Mouse (Mus musculus) embryo, embryonic 10 days (tissue): ENCODE results near the gene C1rl.
A peak's percentile ranks its signal among the peaks of the same experiment; 100 is the strongest.
"Not testable (repeated sequence)": the region's sequence is repeated elsewhere in the genome, so short reads cannot be mapped to it uniquely, and the experiment has no call there.

ENCODE experiments used
- DNase-seq: peaks from one replicate; pipeline ENCODE4 v3.0.0-alpha.2; 2015; ENCODE audit warnings: low spot score

C1rl gene

DNA sequence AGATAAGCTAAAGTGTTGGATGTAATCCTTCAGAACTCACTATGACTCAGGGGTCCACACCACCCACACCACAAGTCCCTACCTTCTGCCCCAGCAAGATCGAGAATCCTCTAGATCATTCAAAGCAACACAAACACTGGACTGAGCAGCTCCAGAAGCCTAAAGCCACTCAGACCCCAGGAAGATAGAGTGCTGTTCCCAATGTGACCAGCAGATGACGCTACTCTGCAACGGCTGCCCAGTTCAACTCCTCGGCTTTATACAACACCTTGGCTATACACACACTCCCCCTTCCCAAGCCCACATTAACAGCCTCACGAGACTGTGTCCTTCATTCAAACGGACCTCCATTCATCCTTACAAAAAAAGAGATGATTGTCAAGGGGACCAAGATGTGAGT, 20.1 kb upstream of the C1rl start:
- peak; percentile 16 for DNase-seq

DNA sequence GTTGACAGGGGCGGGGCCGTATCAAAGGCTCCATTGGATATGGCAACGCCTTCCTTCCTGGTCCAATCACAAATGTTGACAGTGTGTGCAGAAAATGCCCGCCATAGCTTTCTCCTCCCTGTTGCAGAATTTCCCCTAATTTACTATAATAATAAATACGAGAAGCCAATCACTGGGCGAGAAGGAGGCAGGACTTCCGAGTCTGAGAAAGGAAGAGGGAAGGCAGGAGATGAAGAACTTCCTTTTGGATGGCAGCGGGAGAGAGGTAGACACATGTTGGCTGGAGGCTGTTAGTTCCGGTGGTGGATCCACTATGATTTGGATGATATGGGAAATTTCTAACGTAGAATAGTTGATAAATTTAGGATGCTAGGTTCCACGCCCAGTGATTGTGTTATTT, 18.3 kb upstream of the C1rl start:
- no peak for DNase-seq

DNA sequence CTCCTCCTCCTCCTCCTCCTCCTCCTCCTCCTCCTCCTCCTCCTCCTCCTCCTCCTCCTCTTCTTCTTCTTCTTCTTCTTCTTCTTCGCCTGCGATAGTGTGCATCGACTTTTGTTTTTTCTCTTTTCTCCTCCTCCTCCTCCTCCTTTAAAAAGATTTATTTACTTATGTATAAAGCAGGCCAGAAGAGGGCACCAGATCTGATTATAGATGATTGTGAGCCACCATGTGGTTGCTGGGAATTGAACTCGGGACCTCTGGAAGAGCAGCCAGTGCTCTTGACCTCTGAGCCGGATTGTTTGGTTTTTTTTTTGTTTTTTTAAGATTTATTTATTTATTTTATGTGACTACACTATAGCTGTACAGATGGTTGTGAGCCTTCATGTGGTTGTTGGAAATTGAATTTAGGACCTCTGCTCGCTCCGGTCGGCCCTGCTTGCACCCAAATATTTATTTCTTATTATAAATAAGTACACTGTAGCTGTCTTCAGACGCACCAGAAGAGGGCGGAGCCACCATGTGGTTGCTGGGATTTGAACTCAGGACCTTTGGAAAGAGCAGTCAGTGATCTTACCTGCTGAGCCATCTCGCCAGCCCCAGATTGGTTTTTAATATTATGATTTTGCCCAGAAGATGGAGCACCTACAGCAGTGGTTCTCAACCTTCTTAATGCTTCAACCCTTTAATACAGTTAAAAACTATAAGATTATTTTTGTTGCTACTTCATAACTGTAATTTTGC, 17.4 kb upstream of the C1rl start:
- DNase-seq = not testable (repeated sequence)

DNA sequence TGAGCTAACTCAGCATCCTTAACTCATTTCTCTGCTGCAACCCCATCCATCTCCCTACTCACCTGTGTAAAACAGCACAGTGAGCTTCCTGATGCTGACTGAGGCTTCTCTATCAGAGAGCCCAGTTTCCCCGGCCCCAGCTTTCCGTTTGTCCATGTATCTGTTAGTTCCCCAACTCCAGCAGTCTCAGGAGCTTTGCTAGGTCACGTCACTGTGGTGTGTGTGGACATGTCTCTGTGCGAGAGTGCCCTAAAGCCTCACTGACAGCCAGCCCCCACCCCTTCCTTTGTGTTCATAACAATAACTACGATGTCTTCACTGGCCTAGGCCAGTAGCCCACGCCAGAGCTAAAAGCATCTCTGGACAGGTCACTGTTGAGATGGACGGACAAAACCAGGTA, 16.7 kb upstream of the C1rl start:
- no peak for DNase-seq

DNA sequence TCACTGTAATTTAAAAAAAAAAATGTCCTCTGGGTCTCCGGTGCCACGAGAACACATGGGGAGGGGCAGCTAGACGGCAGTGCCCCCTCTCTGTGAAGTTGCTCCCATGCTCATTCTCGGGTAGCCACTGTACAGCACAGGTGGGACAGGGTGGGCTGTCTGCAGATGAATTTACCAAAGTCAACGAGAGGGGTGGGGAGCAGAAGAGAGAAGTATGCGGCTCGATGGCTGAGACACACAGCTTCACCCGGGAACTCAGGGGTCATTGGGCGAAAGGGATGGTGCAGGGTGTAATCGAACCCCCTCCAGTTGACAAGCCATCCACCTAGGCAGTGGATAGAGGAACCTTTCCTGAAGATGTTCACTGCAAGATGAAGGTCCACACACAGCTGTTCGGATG, 16.1 kb upstream of the C1rl start:
- no peak for DNase-seq

DNA sequence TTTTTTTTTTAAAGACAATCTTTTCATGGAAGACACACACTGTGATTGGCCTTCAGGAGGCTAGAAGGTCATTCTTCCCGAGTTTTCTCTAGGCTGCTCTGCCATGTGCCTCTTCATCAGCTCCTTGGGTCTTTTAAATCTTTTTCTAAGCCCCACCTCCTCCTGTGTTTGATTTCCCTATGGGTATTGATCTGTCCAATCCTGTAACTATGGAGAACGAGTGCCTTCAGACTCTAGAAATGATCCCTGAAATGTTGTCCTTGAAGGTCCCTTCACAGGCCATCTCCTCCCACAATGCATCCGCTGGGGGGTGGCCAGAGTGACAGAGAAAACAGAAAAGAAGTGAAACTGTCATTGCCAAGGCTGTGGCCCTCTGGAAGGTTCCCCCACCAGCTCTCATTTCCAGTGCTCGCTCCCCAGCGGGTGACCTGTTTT, 15.7 kb upstream of the C1rl start:
- no peak for DNase-seq

DNA sequence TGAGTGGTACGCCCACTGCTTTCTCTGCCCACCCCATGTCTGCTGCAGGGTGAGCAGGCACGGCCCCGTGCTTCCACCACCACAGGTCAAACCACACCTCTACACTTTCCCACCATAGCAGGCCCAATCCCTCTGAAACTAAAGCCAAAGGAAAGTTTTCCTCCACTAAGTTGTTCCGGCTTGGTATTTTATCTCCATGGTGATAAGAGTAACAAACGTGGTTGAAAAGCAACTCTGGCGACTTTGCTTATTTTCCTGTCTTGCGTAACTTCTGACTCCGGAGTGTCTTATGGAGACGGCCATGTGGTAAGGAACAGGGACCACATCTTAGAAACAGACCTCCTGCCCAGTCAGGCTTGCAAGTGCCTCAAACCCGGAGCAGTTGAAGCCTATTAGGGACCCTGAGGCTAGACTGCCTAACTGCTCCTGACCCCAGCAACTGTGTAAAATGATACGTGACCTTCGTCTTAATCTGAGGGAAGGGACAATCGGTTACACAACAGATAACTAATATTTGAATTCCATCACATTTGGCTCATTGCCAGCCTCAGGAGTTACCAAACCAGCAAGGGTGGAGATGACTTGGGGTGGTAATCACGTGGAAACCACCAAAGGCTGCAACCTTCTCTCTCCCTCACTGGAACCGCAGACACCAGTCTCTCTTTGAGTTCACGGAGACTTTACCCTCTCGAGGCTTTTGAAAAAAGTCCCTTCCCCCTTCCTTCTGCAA, 14.8 kb upstream of the C1rl start:
- no peak for DNase-seq

DNA sequence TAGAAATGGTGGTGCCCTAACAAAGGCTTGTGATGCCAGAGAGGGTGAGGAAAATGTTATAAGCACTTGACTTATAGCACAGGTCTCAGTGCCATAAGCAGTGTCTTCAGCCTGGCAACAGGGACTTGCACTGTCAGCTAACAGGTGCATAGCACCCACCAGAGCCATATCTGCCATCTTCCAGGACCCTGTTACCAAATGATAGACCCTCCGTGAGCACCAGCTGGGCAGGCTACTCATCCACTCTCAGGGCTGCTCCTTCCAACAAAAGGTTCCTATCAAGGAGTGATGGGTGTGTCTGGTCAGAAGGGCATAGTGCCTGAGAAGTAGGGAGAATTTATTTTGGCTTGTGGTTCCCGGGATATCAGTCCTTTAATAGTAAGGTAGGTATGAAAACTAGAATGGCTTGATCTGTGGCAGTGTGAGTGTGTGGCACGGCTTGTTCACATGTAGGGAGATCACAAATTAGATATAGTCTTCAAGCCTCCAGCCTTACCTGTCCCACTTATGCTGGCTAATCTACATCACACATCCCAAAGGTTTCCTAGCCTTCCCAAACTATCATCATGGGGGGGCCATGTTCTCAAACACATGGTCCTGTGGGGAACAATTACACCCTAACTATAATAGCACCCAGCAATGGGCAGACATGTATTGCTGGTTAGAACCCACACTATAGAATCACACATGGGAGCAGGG, 13.9 kb upstream of the C1rl start:
- DNase-seq = no peak

DNA sequence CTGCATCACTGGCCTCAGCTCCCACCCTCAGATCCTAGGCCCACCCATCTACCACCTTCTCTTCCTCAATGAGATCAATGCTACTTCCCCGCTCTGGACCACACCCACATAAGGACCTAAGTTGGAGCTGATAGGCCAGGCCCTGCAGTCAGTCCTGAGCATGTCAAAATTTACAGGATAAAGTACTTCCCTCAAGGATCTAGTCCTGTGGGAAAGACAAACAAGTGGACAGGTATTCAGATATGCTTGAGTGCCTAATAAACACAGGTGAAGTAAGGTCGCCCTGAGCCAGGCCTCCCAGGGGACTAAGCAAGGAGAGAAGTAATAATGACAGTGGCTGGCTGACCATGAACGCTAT, 13.4 kb upstream of the C1rl start:
- DNase-seq = no peak

DNA sequence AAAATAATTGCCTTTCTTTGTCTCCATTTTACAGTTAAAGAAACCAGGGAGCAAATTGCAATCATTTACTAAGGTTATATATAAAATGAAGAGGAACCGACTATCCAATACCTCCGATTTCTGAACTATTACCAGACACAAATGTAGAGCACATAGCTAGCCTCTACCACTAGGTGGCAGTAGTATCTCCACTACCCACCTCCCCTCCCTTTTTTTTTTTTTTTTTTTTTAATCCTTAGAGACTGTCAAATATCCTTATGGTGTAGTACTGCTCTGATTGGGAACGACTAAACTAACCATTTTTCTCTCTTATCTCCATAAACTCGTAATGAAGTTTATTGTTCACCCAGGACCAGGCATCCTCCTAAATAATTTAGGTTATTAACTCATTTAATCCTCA, 12.6 kb upstream of the C1rl start:
- peak; percentile 74 for DNase-seq

DNA sequence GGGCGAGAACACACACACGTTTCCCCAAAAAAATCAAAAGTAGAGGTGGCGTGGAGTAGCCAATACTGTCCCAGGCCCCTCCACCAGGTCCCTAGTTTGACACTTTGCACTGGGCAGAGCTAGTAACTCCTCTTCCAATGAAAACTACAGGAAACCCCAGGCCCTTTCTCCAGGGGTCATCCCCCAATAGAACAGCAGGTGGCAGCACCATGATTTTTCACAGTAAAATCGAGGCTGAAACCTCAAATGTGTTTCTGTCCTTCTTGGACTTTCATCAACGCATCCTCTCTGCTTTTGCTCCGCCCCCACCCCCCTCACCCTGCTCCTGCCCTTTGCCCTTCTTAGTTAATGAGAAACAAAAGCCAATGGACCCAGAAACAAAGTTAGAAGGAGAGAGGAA, 11.3 kb upstream of the C1rl start:
- DNase-seq = peak; percentile 66

DNA sequence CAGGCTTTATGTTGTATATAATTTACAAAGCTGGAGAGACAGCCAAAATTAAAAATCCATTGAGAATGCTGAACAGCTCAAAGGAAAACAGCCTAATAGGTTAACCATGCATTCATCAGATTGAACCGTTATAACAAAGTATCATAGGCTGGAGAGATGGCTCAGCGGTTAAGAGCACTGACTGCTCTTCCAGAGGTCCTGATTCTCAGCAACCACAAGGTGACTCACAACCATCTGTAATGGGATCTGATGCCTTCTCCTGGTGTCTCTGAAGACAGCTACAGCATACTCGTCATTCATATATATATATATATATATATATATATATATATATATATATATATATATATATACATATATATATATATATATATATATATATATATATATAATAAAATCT, 9.1 kb upstream of the C1rl start:
- DNase-seq = not testable (repeated sequence)

DNA sequence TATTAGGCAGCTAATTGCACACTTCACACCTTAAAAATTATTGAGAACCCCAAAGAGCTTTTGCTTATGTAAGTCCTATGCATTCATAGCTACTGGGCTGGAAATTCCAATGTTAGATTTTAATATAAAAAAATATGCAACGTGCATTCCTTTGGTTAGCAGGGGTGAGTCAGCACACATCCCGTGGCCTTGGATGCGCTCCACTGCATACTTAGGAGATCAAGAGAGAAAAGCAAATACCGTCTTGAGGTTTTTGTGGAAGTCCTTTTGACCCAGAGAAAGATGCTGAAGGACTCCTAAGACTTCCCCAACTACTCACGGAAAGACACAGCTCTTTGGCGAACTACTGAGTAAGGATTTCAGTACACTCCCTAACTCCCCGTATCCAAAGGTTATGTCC, 8.1 kb upstream of the C1rl start:
- DNase-seq = no peak

DNA sequence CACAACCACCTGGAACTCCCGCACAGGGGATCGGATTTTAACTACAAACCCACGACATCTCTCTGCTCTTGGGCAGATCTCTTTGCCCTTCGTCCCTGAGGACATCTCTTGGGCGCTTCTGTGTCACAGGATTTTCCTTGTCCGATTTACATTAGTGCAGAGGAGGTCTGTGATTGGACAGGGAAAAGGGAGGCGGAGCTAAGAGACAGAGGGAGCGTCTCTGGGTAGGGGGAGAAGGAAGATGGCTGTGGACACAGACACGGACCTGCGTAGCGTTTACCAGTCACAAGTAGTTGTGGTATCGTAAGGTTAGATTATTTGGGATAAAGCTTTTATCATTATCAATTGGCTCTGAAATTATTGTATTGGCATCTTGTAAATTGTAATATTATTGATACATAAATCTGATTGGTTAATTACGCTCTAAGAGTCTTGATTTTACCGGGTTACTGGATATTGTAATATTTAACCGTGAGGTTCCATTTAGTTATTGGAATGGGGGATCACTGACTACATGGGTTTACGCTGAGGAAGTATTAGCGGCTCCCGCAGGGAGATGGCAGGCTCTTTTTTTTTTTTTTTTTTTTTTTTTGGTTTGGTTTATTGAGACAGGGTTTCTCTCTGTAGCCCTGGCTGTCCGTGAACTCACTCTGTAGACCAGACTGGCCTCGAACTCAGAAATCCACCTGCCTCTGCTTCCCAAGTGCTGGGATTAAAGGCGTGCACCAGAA, 7.3 kb upstream of the C1rl start:
- peak; percentile 70 for DNase-seq

DNA sequence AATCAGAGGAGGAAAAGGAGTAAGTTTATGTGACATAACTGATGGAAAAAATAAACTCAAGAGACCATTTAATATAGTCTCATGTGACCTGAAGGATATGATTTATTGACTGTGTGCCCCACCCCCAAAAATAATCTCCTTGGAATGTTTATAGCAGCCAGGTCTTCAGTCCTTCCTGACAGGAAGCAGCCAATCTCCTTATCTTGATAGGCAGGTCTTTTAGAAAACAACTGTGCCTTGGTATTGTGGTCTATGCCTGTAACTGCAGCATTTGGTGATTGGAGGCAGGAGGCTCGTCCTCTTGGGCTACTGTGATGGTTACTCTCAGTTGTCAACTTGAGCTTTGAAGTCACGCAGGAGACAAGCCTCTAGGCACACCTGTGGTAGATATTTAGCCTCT, 5.4 kb upstream of the C1rl start:
- DNase-seq = no peak

DNA sequence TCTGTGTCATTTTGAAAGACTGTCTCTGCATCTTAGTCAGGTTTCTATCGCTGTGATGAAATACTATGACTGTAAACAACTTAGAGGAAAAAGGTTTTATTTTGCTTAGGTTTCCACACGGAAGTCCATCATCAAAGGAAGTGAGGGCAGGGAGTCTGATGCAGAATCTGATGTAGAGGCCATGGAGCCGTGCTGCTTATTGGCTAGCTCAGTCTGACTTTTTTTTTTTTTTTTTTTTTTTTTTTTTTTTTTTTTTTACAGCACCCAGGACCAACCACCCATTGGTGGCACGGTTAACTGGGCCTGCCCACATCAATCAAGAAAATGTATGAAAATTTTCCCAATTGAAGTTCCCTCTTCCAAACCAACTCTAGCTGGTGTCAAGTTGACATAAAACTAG, 4.0 kb upstream of the C1rl start:
- no peak for DNase-seq

DNA sequence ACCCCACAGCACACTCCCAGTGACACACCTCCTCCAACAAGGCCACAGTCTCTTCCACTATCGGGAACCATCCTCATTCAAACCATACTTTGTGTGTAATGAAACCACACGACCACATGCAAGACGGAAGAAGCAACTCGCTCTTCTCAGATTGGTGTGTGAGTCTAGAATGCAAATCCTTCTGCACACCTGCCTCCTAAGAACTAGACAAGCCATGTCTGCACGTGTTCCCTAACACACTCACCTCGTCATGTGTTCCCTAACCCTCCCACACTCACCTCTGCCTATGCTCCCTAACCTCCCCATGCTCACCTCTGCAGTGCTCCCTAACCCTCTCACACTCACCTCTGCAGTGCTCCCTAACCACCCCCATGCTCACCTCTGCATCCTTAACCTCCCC, 1.5 kb upstream of the C1rl start:
- DNase-seq = no peak

DNA sequence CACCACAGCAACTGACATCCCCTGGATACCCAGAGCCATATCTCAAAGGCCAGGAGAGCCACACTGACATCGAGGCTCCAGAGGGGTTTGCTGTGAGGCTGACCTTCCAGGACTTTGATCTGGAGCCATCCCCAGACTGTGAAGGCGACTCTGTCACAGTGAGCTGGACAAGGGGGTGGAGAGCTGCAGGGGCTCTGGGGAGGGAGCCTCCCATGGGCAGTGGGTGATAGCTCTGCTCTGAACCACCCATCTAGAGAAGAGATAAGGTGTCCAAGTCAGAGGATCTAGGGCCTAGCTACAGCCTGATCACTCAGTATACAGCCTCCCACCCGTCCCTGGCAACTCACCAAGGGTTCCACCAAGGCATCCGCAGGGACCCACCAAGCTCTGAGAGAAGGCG, 973 bp downstream of the C1rl start:
- no peak for DNase-seq

DNA sequence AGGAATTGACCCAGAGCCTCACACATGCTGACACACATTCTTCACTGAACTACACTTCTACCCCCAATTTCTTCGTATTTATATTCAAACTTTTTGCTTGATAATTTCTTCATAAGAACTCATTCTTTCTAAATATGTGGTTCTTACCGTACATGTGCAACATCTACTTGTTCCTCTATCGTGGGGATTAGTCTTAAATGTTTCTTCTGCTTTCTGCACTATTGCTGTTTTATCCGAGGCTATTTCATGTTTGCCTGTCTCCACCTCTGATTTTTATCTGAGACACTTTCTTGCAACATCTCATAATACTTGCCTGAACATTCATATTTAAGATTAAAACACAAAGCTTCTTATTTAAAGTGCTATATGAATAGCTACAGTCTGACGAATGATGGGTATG, 3.1 kb downstream of the C1rl start:
- DNase-seq = no peak

DNA sequence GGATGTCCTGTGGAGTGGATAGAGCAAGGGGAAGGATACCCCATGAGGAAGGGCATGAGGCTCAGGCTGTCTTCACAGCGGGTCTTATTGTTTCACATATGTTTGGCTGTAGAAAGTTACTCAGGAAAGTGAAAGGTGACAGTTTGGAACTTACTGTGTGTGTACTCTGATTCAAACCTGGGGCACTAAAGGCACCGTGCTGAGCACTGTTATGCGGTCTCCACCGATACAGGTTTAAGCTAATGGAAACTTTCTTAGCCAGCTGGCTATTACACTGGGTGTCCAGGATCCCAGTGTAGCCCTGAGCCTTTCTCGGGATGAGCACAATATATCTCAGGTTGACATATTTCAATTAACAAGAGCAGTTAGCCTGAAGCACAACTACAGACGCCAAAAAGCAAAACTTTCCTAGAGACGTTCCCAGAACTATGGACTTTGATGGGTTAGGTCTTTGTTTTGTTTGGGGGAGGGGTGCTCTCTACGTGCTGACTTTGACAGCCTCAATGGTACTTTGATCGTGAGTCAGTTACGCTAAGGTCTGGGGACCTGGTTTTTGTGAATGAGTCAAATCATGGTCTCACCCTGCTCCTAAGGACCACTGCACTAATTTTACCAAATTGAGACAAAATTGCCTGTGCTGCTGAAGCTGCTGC, 7.1 kb downstream of the C1rl start:
- no peak for DNase-seq

DNA sequence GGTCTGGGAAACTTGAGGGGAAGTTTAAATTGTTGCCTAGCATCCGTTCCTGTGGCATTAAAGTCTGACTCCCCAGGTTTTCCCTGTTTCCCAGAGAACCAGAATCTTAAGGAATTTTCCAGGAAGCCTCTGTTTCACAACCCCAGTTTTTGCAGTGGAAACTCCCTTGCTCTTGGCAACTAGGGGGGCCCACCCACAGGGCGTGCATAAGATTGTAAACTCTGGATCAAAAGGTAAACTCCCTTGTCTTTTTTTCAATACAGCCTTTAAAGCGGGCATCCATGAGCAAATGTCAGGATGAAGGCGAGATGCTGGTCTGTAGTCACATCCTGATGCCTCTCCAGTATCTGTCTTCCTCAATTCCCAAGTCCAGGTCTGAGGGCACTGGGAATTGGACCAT, 8.6 kb downstream of the C1rl start:
- DNase-seq = no peak

DNA sequence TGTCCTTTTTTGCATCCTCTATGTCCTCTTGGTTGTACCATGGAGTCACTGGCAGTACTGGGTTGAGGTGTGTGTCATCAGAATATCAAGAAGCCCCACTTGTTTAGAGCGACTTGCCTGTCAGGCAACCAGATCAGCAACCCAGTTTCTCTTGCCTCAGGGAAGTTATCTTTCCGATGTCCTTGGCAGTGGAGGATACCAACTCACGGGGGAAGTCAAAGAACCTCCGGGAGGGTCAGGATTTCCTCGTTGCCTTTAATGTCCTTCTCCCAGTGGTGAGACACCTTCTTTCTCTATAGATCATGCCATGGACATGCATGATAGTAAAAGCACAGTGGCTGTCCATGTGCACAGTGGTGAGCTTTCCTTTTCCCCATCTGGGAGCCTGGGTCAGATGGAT, 9.1 kb downstream of the C1rl start:
- DNase-seq = no peak
